Mouse (Mus musculus) liver, postnatal 0 days (tissue): ENCODE measurements around the gene Gna11. TPM values are rescaled to one million over a fixed set of nuclear protein-coding genes. Genes with fewer than 3 reads are reported as not detected.

ENCODE experiments used
- ATAC-seq: fragments of 200-750 bp; cut with Nextera tagmentation; 2 replicates; pipeline ENCODE4 v1.8.0; 2017; ENCODE audit warnings: mild to moderate bottlenecking, moderate library complexity
- DNase-seq: peaks from one replicate; pipeline ENCODE4 v3.0.0-alpha.2; 2016
- H3K27ac ChIP-seq: fragments of 300-500 bp; sonication (generic); 2 replicates; pipeline ENCODE4 v1.5.1; 2014; ENCODE audit warnings: antibody characterized with exemption, moderate library complexity, mild to moderate bottlenecking, low read depth
- H3K27me3 ChIP-seq: fragments of 300-500 bp; sonication (generic); 2 replicates; pipeline ENCODE4 v1.6.1; 2014; ENCODE audit warnings: low read length, control low read depth, mixed read lengths; ENCODE audit not compliant: insufficient read depth
- H3K36me3 ChIP-seq: fragments of 300-500 bp; sonication (generic); replicated peaks from 2 replicates; pipeline ENCODE4 v1.6.1; 2014; ENCODE audit warnings: mild to moderate bottlenecking, control low read depth, low read length, moderate library complexity, mixed read lengths; ENCODE audit not compliant: insufficient read depth
- H3K4me1 ChIP-seq: fragments of 300-500 bp; sonication (generic); 2 replicates; pipeline ENCODE4 v1.6.1; 2014; ENCODE audit warnings: antibody characterized with exemption, mild to moderate bottlenecking, control low read depth; ENCODE audit not compliant: insufficient read depth
- H3K4me2 ChIP-seq: fragments of 300-500 bp; sonication (generic); 2 replicates; pipeline ENCODE4 v1.6.1; 2014; ENCODE audit warnings: low read depth, mild to moderate bottlenecking, low read length, moderate library complexity, mixed read lengths
- H3K4me3 ChIP-seq: fragments of 300-500 bp; sonication (generic); 2 replicates; pipeline ENCODE4 v1.5.1; 2014; ENCODE audit warnings: low read depth, low read length
- H3K9ac ChIP-seq: fragments of 300-500 bp; sonication (generic); replicated peaks from 2 replicates; pipeline ENCODE4 v1.6.1; 2014; ENCODE audit warnings: mild to moderate bottlenecking, moderate library complexity
- H3K9me3 ChIP-seq: fragments of 300-500 bp; sonication (generic); 2 replicates; pipeline ENCODE4 v1.6.1; 2016; ENCODE audit warnings: mild to moderate bottlenecking, control low read depth, low read length, mixed read lengths
- CTCF ChIP-seq: sonication (generic); IDR thresholded peaks from 2 replicates; pipeline ENCODE4 v1.5.1; 2016; ENCODE audit warnings: antibody characterized with exemption, low read depth
- EP300 ChIP-seq: IDR thresholded peaks from 2 replicates; pipeline ENCODE4 v1.6.1; 2016; ENCODE audit warnings: antibody characterized with exemption, low read depth, mild to moderate bottlenecking
- WGBS: fragments of 180-500 bp; shearing (Covaris S2); extraction: QIAGEN DNeasy Blood & Tissue Kit; methylation state at CpG from one replicate; pipeline ENCODE4 v1.1.7; 2014; ENCODE audit not compliant: insufficient replicate concordance; 5-methylcytosine and 5-hydroxymethylcytosine counted together
- polyA plus RNA-seq: library from polyadenylated mRNA; unstranded; fragments of >200 nt; fragmentation: Nextera tagmentation; extraction: Ambion mirVana; gene quantifications from 2 replicates; pipeline ENCODE4 v1.2.1, GENCODE M21; 2015

Gene Gna11
- polyA plus RNA-seq, 1 experiment from 2014 or later: 18.3 TPM

- Histone ChIP-seq H3K9me3 (no peaks in the 10 kb centered on the region), H3K4me3 (no peak overlapping the region), H3K4me2 (no peak overlapping the region), H3K4me1 (peaks cover 14% of the 10 kb centered on the region), H3K27ac (no peak overlapping the region), H3K27me3 (no peaks in the 10 kb centered on the region), H3K36me3 (no peaks in the 10 kb centered on the region), H3K9ac (no peak overlapping the region)
- ATAC-seq: no peak
- WGBS: 70% methylated on average over 6 of the region's 6 CpGs
- no peak for DNase-seq
- TF ChIP-seq CTCF (no peak), EP300 (no peak)
Observed at GRCm38 (mm10) chr10:81553807-81554755, 9.1 kb upstream of the Gna11 start.

- H3K4me1 ChIP-seq: peaks cover 8% of the 10 kb centered on the region
- no peak overlapping the region for H3K4me3 ChIP-seq
- no peaks in the 10 kb centered on the region for H3K9me3 ChIP-seq
- no peak for ATAC-seq
- no peaks in the 10 kb centered on the region for H3K36me3 ChIP-seq
- no peak overlapping the region for H3K27ac ChIP-seq
- peak; percentile 69 for DNase-seq
- no peak overlapping the region for H3K9ac ChIP-seq
- H3K4me2 ChIP-seq: no peak overlapping the region
- WGBS: 82% methylated on average over 5 of the region's 5 CpGs
- no peaks in the 10 kb centered on the region for H3K27me3 ChIP-seq
- TF ChIP-seq EP300 (no peak), CTCF (peak; percentile 73)
Observed at GRCm38 (mm10) chr10:81553232-81553631, 8.2 kb upstream of the Gna11 start.

GRCm38 (mm10) chr10:81551597-81552102, 6.7 kb upstream of the Gna11 start:
- H3K4me1 ChIP-seq: peaks cover 10% of the 10 kb centered on the region
- DNase-seq (peak; percentile 86), ATAC-seq (peak; percentile 94)
- no peaks in the 10 kb centered on the region for H3K27me3 ChIP-seq
- no peaks in the 10 kb centered on the region for H3K36me3 ChIP-seq
- no peak overlapping the region for H3K4me2 ChIP-seq
- under 1% methylated on average over 12 of the region's 12 CpGs for WGBS
- H3K9ac ChIP-seq: no peak overlapping the region; the same call in 1 of the 2 replicates
- TF ChIP-seq CTCF (peak; percentile 92), EP300 (peak; percentile 48)
- H3K27ac ChIP-seq: peak overlapping the region; percentile 51; the same call in 1 of the 2 replicates
- no peaks in the 10 kb centered on the region for H3K9me3 ChIP-seq
- no peak overlapping the region for H3K4me3 ChIP-seq

- H3K4me3 ChIP-seq: no peak overlapping the region
- H3K27me3 ChIP-seq: no peaks in the 10 kb centered on the region
- no peaks in the 10 kb centered on the region for H3K9me3 ChIP-seq
- no peaks in the 10 kb centered on the region for H3K36me3 ChIP-seq
- H3K9ac ChIP-seq: no peak overlapping the region
- peak; percentile 86 for DNase-seq
- TF ChIP-seq CTCF (peak; percentile 90), EP300 (no peak)
- 16% methylated on average over 7 of the region's 7 CpGs for WGBS
- no peak overlapping the region for H3K27ac ChIP-seq
- peaks cover 20% of the 10 kb centered on the region for H3K4me1 ChIP-seq
- no peak for ATAC-seq
- no peak overlapping the region for H3K4me2 ChIP-seq
Observed at GRCm38 (mm10) chr10:81550257-81550656, 5.3 kb upstream of the Gna11 start.

- H3K9me3 ChIP-seq: no peaks in the 10 kb centered on the region
- H3K36me3 ChIP-seq: no peaks in the 10 kb centered on the region
- no peaks in the 10 kb centered on the region for H3K27me3 ChIP-seq
- no peak for ATAC-seq
- H3K4me2 ChIP-seq: no peak overlapping the region
- H3K9ac ChIP-seq: no peak overlapping the region
- no peak overlapping the region for H3K27ac ChIP-seq
- peaks cover 26% of the 10 kb centered on the region for H3K4me1 ChIP-seq
- no peak for DNase-seq
- 74% methylated on average over 5 of the region's 5 CpGs for WGBS
- TF ChIP-seq EP300 (no peak), CTCF (no peak)
- H3K4me3 ChIP-seq: no peak overlapping the region
Observed at GRCm38 (mm10) chr10:81548944-81549343, 4.0 kb upstream of the Gna11 start.

- DNase-seq: no peak
- Histone ChIP-seq H3K9me3 (no peaks in the 10 kb centered on the region), H3K4me1 (peaks cover 45% of the 10 kb centered on the region), H3K9ac (peak overlapping the region; percentile 48; the same call in 1 of the 2 replicates), H3K36me3 (no peaks in the 10 kb centered on the region), H3K27me3 (no peaks in the 10 kb centered on the region), H3K4me3 (no peak overlapping the region), H3K4me2 (no peak overlapping the region), H3K27ac (0 out of 2 replicates have a peak overlapping the region, but pooled peaks have one; percentile 31)
- no peak for ATAC-seq
- 88% methylated on average over 13 of the region's 13 CpGs for WGBS
- TF ChIP-seq CTCF (no peak), EP300 (no peak)
Observed at GRCm38 (mm10) chr10:81546788-81547571, 2.0 kb upstream of the Gna11 start.
